Mouse (Mus musculus): ENCODE data around the gene Gm49342.

- TF ChIP-seq CTCF (IDR thresholded peaks at IDR 0.05; ENCODE audit: low read depth) = no peak
- TF ChIP-seq EP300 (IDR thresholded peaks at IDR 0.05; ENCODE audit: low read depth) = no peak
These were observed 46.7 kb downstream of the Gm49342 start for GRCm38 (mm10) chr14:50991037-50991436.

All from heart, postnatal 0 days (tissue).